Mouse (Mus musculus) neural tube, embryonic 13.5 days (tissue): ENCODE data around the gene Slc35b2. TPM values are rescaled to one million over a fixed set of nuclear protein-coding genes. Genes with fewer than 3 reads are reported as not detected.

Source experiments
- ATAC-seq: fragments of 200-750 bp; cut with Nextera tagmentation; 2 replicates; pipeline ENCODE4 v1.8.0; 2017; ENCODE audit warnings: low read depth, mild to moderate bottlenecking, moderate TSS enrichment, moderate library complexity
- H3K27ac ChIP-seq: fragments of 300-500 bp; sonication (generic); replicated peaks from 2 replicates; pipeline ENCODE4 v1.5.1; 2015; ENCODE audit warnings: moderate library complexity, mild to moderate bottlenecking, inconsistent platforms
- H3K27me3 ChIP-seq: fragments of 300-500 bp; sonication (generic); 2 replicates; pipeline ENCODE4 v1.6.1; 2015; ENCODE audit warnings: mild to moderate bottlenecking, inconsistent platforms
- H3K36me3 ChIP-seq: fragments of 300-500 bp; sonication (generic); 2 replicates; pipeline ENCODE4 v1.6.1; 2015; ENCODE audit warnings: mild to moderate bottlenecking, inconsistent platforms
- H3K4me1 ChIP-seq: fragments of 300-500 bp; sonication (generic); replicated peaks from 2 replicates; pipeline ENCODE4 v1.6.1; 2015; ENCODE audit warnings: inconsistent platforms
- H3K4me2 ChIP-seq: fragments of 300-500 bp; sonication (generic); 2 replicates; pipeline ENCODE4 v1.6.1; 2015; ENCODE audit warnings: inconsistent platforms, mild to moderate bottlenecking, moderate library complexity
- H3K4me3 ChIP-seq: fragments of 300-500 bp; sonication (generic); 2 replicates; pipeline ENCODE4 v1.5.1; 2015; ENCODE audit warnings: mild to moderate bottlenecking, inconsistent platforms
- H3K9ac ChIP-seq: fragments of 300-500 bp; sonication (generic); 2 replicates; pipeline ENCODE4 v1.6.1; 2015; ENCODE audit warnings: moderate library complexity, mild to moderate bottlenecking, inconsistent platforms
- H3K9me3 ChIP-seq: fragments of 300-500 bp; sonication (generic); 2 replicates; pipeline ENCODE4 v1.6.1; 2016; ENCODE audit warnings: inconsistent platforms
- WGBS: fragments of 180-500 bp; shearing (Covaris S2); methylation state at CpG from one replicate; pipeline ENCODE4 v1.1.7; 2015; 5-methylcytosine and 5-hydroxymethylcytosine counted together
- polyA plus RNA-seq: library from polyadenylated mRNA; unstranded; fragments of >200 nt; fragmentation: Nextera tagmentation; extraction: Ambion mirVana; gene quantifications from 2 replicates; pipeline ENCODE4 v1.2.1, GENCODE M21; 2015

The Slc35b2 gene
- polyA plus RNA-seq, 1 experiment from 2014 or later = 84.2 TPM

GRCm38 (mm10) chr17:45616679-45617078, 53.0 kb downstream of the Slc35b2 start:
- H3K4me1 ChIP-seq = peaks cover 4% of the 10 kb centered on the region
- H3K27me3 ChIP-seq = no peaks in the 10 kb centered on the region
- 91% methylated on average over 3 of the region's 3 CpGs for WGBS
- no peaks in the 10 kb centered on the region for H3K9me3 ChIP-seq
- H3K27ac ChIP-seq = no peak overlapping the region
- H3K4me2 ChIP-seq = no peak overlapping the region
- ATAC-seq = no peak
- no peak overlapping the region for H3K9ac ChIP-seq
- no peak overlapping the region for H3K4me3 ChIP-seq
- H3K36me3 ChIP-seq = no peaks in the 10 kb centered on the region

Other genes starting within 250 kb of the Slc35b2 start
- gene Cdc5l, start 130.1 kb upstream of the Slc35b2 start, polyA plus RNA-seq = 62.5 and 73.1 TPM in 2 replicates
- 0.62 and 1.5 TPM in 2 replicates for gene Spats1, start 88.5 kb upstream of the Slc35b2 start, polyA plus RNA-seq
- gene Aars2, start 57.0 kb upstream of the Slc35b2 start, polyA plus RNA-seq = 17.1 and 18.2 TPM in 2 replicates
- 3.3 and 3.6 TPM in 2 replicates for gene Tcte1, start 40.4 kb upstream of the Slc35b2 start, polyA plus RNA-seq
- 19.4 and 22.6 TPM in 2 replicates for gene Tmem151b, start 14.2 kb upstream of the Slc35b2 start, polyA plus RNA-seq
- 5.3 and 5.6 TPM in 2 replicates for gene Nfkbie, start 8.2 kb upstream of the Slc35b2 start, polyA plus RNA-seq
- 1,589 and 1,622 TPM in 2 replicates for gene Hsp90ab1, start 9.4 kb downstream of the Slc35b2 start, polyA plus RNA-seq
- gene Slc29a1, start 35.7 kb downstream of the Slc35b2 start, polyA plus RNA-seq = 40.1 and 41.6 TPM in 2 replicates
- 1.6 and 3.6 TPM in 2 replicates for gene Mymx, start 38.2 kb downstream of the Slc35b2 start, polyA plus RNA-seq
- 0.22 and 0.85 TPM in 2 replicates for gene Capn11, start 95.5 kb downstream of the Slc35b2 start, polyA plus RNA-seq
- gene Mrpl14, start 122.4 kb downstream of the Slc35b2 start, polyA plus RNA-seq = 101 and 124 TPM in 2 replicates
- gene Tmem63b, start 123.0 kb downstream of the Slc35b2 start, polyA plus RNA-seq = 127 and 134 TPM in 2 replicates
- not detected in 2 replicates for gene 1600014C23Rik, start 170.0 kb downstream of the Slc35b2 start, polyA plus RNA-seq